Mouse (Mus musculus): ENCODE measurements at regions not wholly inside any gene's neighbourhood (a gene's known extent, or its start where the extent isn't known, plus 50 kb on each side); places are given as distances from the start of the nearest gene placed in this dataset.
"Not testable (repeated sequence)": the region's sequence is repeated elsewhere in the genome, so short reads cannot be mapped to it uniquely, and the experiment has no call there.

DNA sequence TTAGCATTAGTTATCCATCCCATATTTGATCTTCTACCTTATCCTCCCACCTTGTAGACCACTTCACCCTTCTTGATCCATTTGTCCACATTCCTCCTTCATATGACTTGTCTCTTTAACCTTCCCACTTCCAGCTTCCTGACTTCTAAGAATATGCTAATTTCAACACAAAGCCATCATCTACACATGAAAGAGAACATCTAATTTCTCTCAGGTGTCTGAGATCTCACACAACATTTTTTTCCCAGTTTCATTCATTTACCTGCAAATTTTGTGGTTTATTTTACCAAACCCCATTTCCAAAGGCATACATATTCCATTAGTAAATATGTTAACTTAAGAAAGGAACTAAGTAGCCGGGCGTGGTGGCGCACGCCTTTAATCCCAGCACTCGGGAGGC is 593.3 kb upstream of the Slc8a1 start:
- no peak overlapping the region for H3K9ac ChIP-seq (ENCODE audit: low read length)
- no peak overlapping the region for H3K4me2 ChIP-seq (ENCODE audit: low read depth, low read length, severe bottlenecking)
- H3K27me3 ChIP-seq (ENCODE audit: control insufficient read depth, insufficient read depth, low read length) = no peaks in the 10 kb centered on the region
- no peak for ATAC-seq (replicated peaks; ENCODE audit: low FRiP score)
- no peak for DNase-seq (ENCODE audit: low spot score)
- no peak overlapping the region for H3K27ac ChIP-seq (ENCODE audit: low read depth, low read length)
- no peaks in the 10 kb centered on the region for H3K36me3 ChIP-seq (ENCODE audit: control insufficient read depth, insufficient read depth, low read length)
- 95% methylated on average over 5 of the region's 5 CpGs for WGBS
- H3K4me3 ChIP-seq (ENCODE audit: low read depth, low read length) = no peak overlapping the region
- H3K9me3 ChIP-seq (ENCODE audit: control insufficient read depth, low read length) = no peaks in the 10 kb centered on the region
- H3K4me1 ChIP-seq (replicated peaks; ENCODE audit: control insufficient read depth, insufficient read depth, low read length) = no peaks in the 10 kb centered on the region

DNA sequence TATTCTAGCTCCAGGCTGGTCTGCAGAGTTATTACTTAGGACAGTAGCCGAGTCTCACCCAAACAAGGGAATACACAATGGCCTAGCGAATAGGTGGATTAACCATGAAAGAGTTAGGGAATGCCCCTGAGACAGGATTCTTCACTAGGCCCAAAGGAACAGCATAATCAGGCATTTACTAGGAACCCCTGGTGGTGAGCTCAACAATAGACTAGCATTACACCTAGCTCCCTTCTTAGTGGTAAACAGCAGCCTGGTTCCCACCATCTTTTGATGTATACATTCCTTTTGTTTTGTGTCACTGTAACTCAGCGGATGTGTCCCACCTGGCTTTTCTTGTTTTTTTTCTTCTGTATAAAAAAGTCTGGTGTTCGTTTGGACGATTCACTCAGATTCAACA is 574.0 kb upstream of the Slc8a1 start:
- ATAC-seq (replicated peaks; ENCODE audit: low FRiP score) = no peak
- WGBS = 76% methylated on average over 5 of the region's 5 CpGs
- DNase-seq (ENCODE audit: low spot score) = no peak

DNA sequence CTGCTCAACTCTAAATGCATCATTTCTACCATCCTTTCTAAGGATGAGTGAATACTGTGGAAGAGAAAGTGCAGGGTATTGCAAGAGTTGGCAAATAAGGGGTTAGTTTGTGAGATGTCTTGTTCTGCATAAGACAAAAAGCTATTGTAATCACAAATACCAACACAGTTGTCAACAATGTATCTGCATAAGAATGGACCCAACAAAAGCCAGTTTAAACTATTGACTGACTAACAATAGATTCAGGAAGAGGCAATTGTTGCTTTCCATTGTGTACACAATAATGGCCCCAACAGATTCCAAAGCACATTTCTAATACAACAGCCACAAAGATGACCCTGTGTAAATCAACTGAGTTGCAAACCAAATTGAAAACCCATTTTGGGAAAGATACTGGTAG is 568.2 kb upstream of the Slc8a1 start:
- H3K27ac ChIP-seq (ENCODE audit: low read depth, low read length) = no peak overlapping the region
- no peak overlapping the region for H3K9ac ChIP-seq (ENCODE audit: low read length)
- no peak overlapping the region for H3K4me2 ChIP-seq (ENCODE audit: low read depth, low read length, severe bottlenecking)
- no peaks in the 10 kb centered on the region for H3K27me3 ChIP-seq (ENCODE audit: control insufficient read depth, insufficient read depth, low read length)
- H3K9me3 ChIP-seq (ENCODE audit: control insufficient read depth, low read length) = no peaks in the 10 kb centered on the region
- no peaks in the 10 kb centered on the region for H3K36me3 ChIP-seq (ENCODE audit: control insufficient read depth, insufficient read depth, low read length)
- no peak overlapping the region for H3K4me3 ChIP-seq (ENCODE audit: low read depth, low read length)
- no peak for ATAC-seq (replicated peaks; ENCODE audit: low FRiP score)
- DNase-seq (ENCODE audit: low spot score) = no peak
- no peaks in the 10 kb centered on the region for H3K4me1 ChIP-seq (replicated peaks; ENCODE audit: control insufficient read depth, insufficient read depth, low read length)

More for the DNA sequence above, 574.0 kb upstream of the Slc8a1 start:
- Histone ChIP-seq H3K27ac (ENCODE audit: low read depth, low read length) (no peak overlapping the region), H3K9me3 (ENCODE audit: control insufficient read depth, low read length) (no peaks in the 10 kb centered on the region), H3K9ac (ENCODE audit: low read length) (no peak overlapping the region), H3K27me3 (ENCODE audit: control insufficient read depth, insufficient read depth, low read length) (no peaks in the 10 kb centered on the region), H3K4me2 (ENCODE audit: low read depth, low read length, severe bottlenecking) (no peak overlapping the region), H3K36me3 (ENCODE audit: control insufficient read depth, insufficient read depth, low read length) (no peaks in the 10 kb centered on the region), H3K4me1 (replicated peaks; ENCODE audit: control insufficient read depth, insufficient read depth, low read length) (no peaks in the 10 kb centered on the region), H3K4me3 (ENCODE audit: low read depth, low read length) (no peak overlapping the region)

DNA sequence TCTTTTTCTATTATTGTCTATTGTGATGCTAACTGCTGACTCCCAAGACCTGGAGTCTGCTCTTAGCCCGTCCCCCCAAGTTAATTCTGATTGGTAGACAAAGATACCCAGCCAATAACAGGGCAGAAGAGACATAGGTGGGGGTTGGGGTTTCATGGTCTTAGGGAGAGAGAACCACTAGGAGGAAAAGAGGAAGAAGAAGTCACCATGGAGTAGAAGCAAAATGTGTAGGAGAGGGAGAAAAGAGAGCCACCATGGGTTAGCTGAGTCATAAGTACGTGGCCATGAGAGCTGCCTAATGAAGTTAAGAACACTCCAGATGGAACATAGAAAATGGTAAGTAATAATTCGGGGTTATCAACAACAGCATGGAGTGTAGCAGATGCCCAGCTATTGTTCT is 539.6 kb upstream of the Slc8a1 start:
- Histone ChIP-seq H3K9ac (ENCODE audit: low read length) (no peak overlapping the region), H3K9me3 (ENCODE audit: control insufficient read depth, low read length) (no peaks in the 10 kb centered on the region), H3K36me3 (ENCODE audit: control insufficient read depth, insufficient read depth, low read length) (no peaks in the 10 kb centered on the region), H3K27me3 (ENCODE audit: control insufficient read depth, insufficient read depth, low read length) (no peaks in the 10 kb centered on the region), H3K4me1 (replicated peaks; ENCODE audit: control insufficient read depth, insufficient read depth, low read length) (no peaks in the 10 kb centered on the region), H3K4me2 (ENCODE audit: low read depth, low read length, severe bottlenecking) (no peak overlapping the region), H3K27ac (ENCODE audit: low read depth, low read length) (no peak overlapping the region), H3K4me3 (ENCODE audit: low read depth, low read length) (no peak overlapping the region)
- no peak for ATAC-seq (replicated peaks; ENCODE audit: low FRiP score)
- DNase-seq (ENCODE audit: low spot score) = no peak
- WGBS = 85% methylated on average over 3 of the region's 3 CpGs

DNA sequence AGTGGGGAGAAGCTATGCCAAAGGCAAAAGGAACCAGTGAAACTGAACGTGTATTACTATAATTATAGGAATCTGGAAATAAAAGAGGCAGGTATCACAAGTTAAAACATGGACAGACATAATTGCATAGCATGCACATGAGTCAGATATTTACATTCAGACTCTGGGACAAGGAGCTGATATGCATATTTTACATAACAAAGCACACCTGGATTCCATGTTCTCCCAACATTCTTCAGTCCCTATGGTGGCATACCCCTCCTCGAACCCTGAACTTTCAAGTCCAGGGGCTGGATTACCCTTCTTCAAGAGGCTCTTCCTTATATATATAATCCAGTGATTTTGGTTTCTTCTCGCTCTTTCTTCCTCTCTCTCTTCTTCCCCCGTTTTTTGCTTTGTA is 535.8 kb upstream of the Slc8a1 start:
- H3K4me3 ChIP-seq (ENCODE audit: low read depth, low read length) = no peak overlapping the region
- 81% methylated on average over 4 of the region's 4 CpGs for WGBS

DNA sequence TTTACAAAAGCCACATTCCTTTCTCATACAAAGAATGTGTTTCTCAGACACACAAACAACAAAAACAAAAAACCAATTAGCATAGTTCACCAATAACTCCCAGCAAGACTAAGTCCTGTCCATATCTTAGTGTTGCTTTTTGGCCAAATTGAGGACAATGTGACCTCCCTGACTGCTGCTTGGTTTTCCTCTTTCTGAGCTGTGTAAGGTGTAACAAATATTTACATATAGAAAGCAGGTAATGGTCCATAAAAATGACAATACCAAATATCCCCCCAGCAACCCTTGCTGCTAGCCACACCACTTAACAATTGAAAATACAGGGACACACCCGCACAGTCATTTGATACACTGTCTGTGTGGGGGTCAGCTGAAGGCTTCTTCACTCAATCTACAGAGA is 534.7 kb upstream of the Slc8a1 start:
- DNase-seq (ENCODE audit: low spot score) (no peak), ATAC-seq (replicated peaks; ENCODE audit: low FRiP score) (no peak)
- no peaks in the 10 kb centered on the region for H3K27me3 ChIP-seq (ENCODE audit: control insufficient read depth, insufficient read depth, low read length)
- H3K9ac ChIP-seq (ENCODE audit: low read length) = no peak overlapping the region
- no peaks in the 10 kb centered on the region for H3K36me3 ChIP-seq (ENCODE audit: control insufficient read depth, insufficient read depth, low read length)
- WGBS = 90% methylated on average over 1 of the region's 1 CpGs
- H3K4me2 ChIP-seq (ENCODE audit: low read depth, low read length, severe bottlenecking) = no peak overlapping the region
- H3K4me3 ChIP-seq (ENCODE audit: low read depth, low read length) = no peak overlapping the region
- no peak overlapping the region for H3K27ac ChIP-seq (ENCODE audit: low read depth, low read length)
- H3K9me3 ChIP-seq (ENCODE audit: control insufficient read depth, low read length) = no peaks in the 10 kb centered on the region
- no peaks in the 10 kb centered on the region for H3K4me1 ChIP-seq (replicated peaks; ENCODE audit: control insufficient read depth, insufficient read depth, low read length)

More for the DNA sequence above, 535.8 kb upstream of the Slc8a1 start:
- H3K36me3 ChIP-seq (ENCODE audit: control insufficient read depth, insufficient read depth, low read length) = no peaks in the 10 kb centered on the region
- ATAC-seq (replicated peaks; ENCODE audit: low FRiP score) = no peak
- no peak overlapping the region for H3K4me2 ChIP-seq (ENCODE audit: low read depth, low read length, severe bottlenecking)
- no peak overlapping the region for H3K9ac ChIP-seq (ENCODE audit: low read length)
- no peaks in the 10 kb centered on the region for H3K9me3 ChIP-seq (ENCODE audit: control insufficient read depth, low read length)
- no peak overlapping the region for H3K27ac ChIP-seq (ENCODE audit: low read depth, low read length)
- H3K27me3 ChIP-seq (ENCODE audit: control insufficient read depth, insufficient read depth, low read length) = no peaks in the 10 kb centered on the region
- DNase-seq (ENCODE audit: low spot score) = no peak
- no peaks in the 10 kb centered on the region for H3K4me1 ChIP-seq (replicated peaks; ENCODE audit: control insufficient read depth, insufficient read depth, low read length)

DNA sequence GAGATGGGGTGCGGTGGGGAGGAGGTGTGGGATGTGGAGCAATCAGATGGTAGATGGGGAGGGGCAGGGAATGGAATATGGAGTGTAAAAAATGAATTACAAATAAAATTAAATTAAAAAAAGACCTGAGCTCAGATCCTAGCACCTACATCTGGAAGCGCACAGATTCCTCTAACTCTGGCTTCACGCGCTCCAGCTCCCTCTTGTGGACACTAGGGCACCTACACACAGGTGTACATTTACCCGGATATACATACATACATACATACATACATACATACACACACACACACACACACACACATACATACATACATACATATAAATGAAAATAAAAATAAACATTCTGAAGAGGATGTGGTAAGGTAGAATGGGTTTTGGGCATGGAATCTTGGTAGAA is 528.7 kb upstream of the Slc8a1 start:
- WGBS = 94% methylated on average over 5 of the region's 5 CpGs
- ATAC-seq (replicated peaks; ENCODE audit: low FRiP score); H3K27me3 ChIP-seq (ENCODE audit: control insufficient read depth, insufficient read depth, low read length); H3K4me1 ChIP-seq (replicated peaks; ENCODE audit: control insufficient read depth, insufficient read depth, low read length); H3K9ac ChIP-seq (ENCODE audit: low read length); H3K4me3 ChIP-seq (ENCODE audit: low read depth, low read length); DNase-seq (ENCODE audit: low spot score); H3K36me3 ChIP-seq (ENCODE audit: control insufficient read depth, insufficient read depth, low read length); H3K27ac ChIP-seq (ENCODE audit: low read depth, low read length); H3K9me3 ChIP-seq (ENCODE audit: control insufficient read depth, low read length); H3K4me2 ChIP-seq (ENCODE audit: low read depth, low read length, severe bottlenecking): not testable (repeated sequence)

DNA sequence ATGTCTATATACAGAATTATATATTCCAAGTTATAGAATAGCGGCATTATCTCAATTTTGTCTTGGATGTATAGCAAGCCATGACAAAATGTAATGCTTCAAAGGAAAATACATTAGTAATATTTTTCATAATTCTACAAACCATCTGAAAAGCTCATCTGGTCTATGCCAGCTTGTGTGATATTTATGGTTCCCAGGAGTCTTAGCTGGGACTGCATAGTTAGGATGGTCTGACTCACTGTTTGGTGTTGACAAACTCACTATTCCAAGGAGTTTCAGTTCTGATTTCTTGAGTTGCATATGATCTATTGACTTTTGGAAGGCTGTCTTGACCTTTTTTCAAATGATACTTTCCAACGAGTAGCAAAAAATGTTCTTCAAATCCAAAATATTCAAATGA is 514.2 kb upstream of the Slc8a1 start:
- no peak overlapping the region for H3K9ac ChIP-seq (ENCODE audit: low read length)
- ATAC-seq (replicated peaks; ENCODE audit: low FRiP score) = no peak
- no peak overlapping the region for H3K27ac ChIP-seq (ENCODE audit: low read depth, low read length)
- H3K27me3 ChIP-seq (ENCODE audit: control insufficient read depth, insufficient read depth, low read length) = no peaks in the 10 kb centered on the region
- H3K36me3 ChIP-seq (ENCODE audit: control insufficient read depth, insufficient read depth, low read length) = no peaks in the 10 kb centered on the region
- H3K4me2 ChIP-seq (ENCODE audit: low read depth, low read length, severe bottlenecking) = no peak overlapping the region
- H3K9me3 ChIP-seq (ENCODE audit: control insufficient read depth, low read length) = no peaks in the 10 kb centered on the region
- H3K4me1 ChIP-seq (replicated peaks; ENCODE audit: control insufficient read depth, insufficient read depth, low read length) = no peaks in the 10 kb centered on the region
- no peak for DNase-seq (ENCODE audit: low spot score)
- H3K4me3 ChIP-seq (ENCODE audit: low read depth, low read length) = no peak overlapping the region
- WGBS = 89% methylated on average over 2 of the region's 2 CpGs

DNA sequence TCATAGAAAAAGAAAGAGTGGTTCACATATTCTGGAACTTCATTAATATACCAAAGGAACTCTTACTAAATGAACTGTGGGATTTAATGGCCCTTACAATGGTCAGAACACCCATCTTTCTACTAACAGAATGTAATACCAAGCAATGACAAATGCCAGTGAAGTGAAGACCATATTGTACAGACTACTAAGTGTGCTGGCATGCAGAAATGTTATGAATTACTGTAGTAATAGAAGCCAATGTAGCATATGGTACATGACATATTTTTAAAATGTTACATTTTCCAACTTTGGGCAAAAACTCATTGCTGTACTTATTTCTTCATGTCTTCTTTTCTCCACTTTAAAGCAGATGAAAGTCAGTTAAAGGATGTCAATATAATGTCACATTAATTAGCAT is 513.7 kb upstream of the Slc8a1 start:
- H3K9me3 ChIP-seq (ENCODE audit: control insufficient read depth, low read length) = no peaks in the 10 kb centered on the region
- H3K4me2 ChIP-seq (ENCODE audit: low read depth, low read length, severe bottlenecking) = no peak overlapping the region
- H3K27ac ChIP-seq (ENCODE audit: low read depth, low read length) = no peak overlapping the region
- ATAC-seq (replicated peaks; ENCODE audit: low FRiP score) = no peak
- H3K9ac ChIP-seq (ENCODE audit: low read length) = no peak overlapping the region
- no peaks in the 10 kb centered on the region for H3K4me1 ChIP-seq (replicated peaks; ENCODE audit: control insufficient read depth, insufficient read depth, low read length)
- no peak for DNase-seq (ENCODE audit: low spot score)
- no peaks in the 10 kb centered on the region for H3K36me3 ChIP-seq (ENCODE audit: control insufficient read depth, insufficient read depth, low read length)
- H3K4me3 ChIP-seq (ENCODE audit: low read depth, low read length) = no peak overlapping the region
- H3K27me3 ChIP-seq (ENCODE audit: control insufficient read depth, insufficient read depth, low read length) = no peaks in the 10 kb centered on the region

Data from forebrain, embryonic 11.5 days (tissue).